Mouse (Mus musculus) retina, postnatal 1 day (tissue): ENCODE measurements at regions not wholly inside any gene's neighbourhood (a gene's known extent, or its start where the extent isn't known, plus 50 kb on each side); places are given as distances from the start of the nearest gene placed in this dataset.

Experiments
- DNase-seq: peaks from one replicate; pipeline ENCODE4 v3.0.0-alpha.2; 2012

- DNase-seq: no peak
Observed at GRCm38 (mm10) chrX:77443852-77444492, 66.8 kb upstream of the Tbl1x start.

DNA sequence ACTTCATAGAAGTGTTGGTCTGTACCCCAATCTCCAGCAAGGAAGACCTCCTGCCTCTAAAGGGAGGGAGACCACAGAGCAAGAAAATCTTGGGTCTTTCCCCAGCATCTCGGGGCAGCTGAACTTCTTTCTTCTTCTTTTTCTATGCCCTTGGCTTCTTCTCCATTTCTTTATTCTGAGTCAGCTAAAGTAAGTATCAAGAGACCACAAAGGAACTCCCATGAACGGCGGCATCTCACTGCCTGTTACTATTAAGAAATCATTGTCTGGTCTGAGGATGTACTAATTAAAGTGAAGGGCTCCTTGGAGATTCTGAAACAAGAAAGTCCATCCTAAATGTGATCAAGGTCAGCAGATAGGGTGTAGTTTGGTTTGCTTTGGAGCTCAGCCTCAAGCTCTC lies 64.1 kb upstream of the Tbl1x start:
- no peak for DNase-seq

DNA sequence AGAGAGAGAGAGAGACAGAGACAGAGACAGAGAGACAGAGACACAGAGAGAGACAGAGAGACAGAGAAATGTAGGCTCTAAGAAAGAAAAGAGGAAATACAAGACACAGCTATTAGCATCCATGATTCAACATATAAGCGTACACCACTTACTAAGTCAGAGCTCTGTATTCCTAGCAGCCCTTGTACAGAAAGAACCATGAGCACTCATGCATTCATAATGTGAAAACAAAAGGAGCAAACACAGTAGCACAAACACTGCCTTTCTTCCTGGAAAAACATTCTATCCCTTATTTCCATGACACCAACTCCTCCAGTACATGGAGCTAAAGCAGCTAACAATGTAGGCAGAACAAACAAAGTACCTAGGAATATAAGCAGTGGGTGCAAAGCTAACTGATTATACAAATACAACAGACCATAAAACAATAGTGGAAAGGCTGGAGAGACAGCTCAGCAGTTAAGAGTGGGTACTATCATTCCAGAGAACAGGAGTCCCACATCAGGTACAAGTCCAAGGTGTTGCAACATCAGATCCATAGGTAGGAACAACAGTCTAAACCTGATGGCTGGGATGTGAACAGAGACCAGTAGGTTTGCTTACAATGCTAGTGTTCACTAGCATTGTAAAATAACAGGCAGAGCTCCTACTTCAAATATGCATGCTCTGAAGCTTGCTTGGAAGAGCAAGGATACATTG lies 58.7 kb upstream of the Tbl1x start:
- peak; percentile 89 for DNase-seq
